Mouse (Mus musculus): ENCODE data around the gene Tank. TPM values are rescaled to one million over a fixed set of nuclear protein-coding genes. Genes with fewer than 3 reads are reported as not detected.

Gene Tank
- polyA plus RNA-seq (2014; fragmentation: Illumina TruSeq; extraction: RNeasy Lipid Tissue Mini Kit (QIAGEN cat#74804); ENCODE audit: low read depth, low replicate concordance) = 48.9 TPM

GRCm38 (mm10) chr2:61578433-61578832, at the start of gene Tank:
Gene Tank (plus strand): TSS chr2:61578585.

Other genes starting within 250 kb of the Tank start
- 183 TPM for gene Psmd14, start 133.1 kb downstream of the Tank start, polyA plus RNA-seq (2014; fragmentation: Illumina TruSeq; extraction: RNeasy Lipid Tissue Mini Kit (QIAGEN cat#74804); ENCODE audit: low read depth, low replicate concordance)
- 1.2 TPM for gene Tbr1, start 224.3 kb downstream of the Tank start, polyA plus RNA-seq (2014; fragmentation: Illumina TruSeq; extraction: RNeasy Lipid Tissue Mini Kit (QIAGEN cat#74804); ENCODE audit: low read depth, low replicate concordance)

Data from testis, adult 10 weeks (tissue).